Mouse (Mus musculus): Measurements from ENCODE around the gene Gm21764.
"Not testable (repeated sequence)": the region's sequence is repeated elsewhere in the genome, so short reads cannot be mapped to it uniquely, and the experiment has no call there.

The Gm21764 gene

GRCm38 (mm10) chrY:18061712-18062111 is at the start of gene Gm21764:
Gene Gm21764 (minus strand): TSS chrY:18061812.
- not testable (repeated sequence) for DNase-seq (ENCODE audit: low read depth, low spot score)

GRCm38 (mm10) chrY:18088816-18089215 is 27.2 kb upstream of the Gm21764 start, which contains the start of gene Ssty1:
Gene Ssty1 (plus strand): TSS chrY:18089116.
- not testable (repeated sequence) for DNase-seq (ENCODE audit: low read depth, low spot score)

Data from embryo, embryonic 11.5 days (tissue).